In genomic region chr13:57702966-57703365, GRCm38 (mm10) we compare ENCODE assay signal across 30 mouse cellular contexts.
"Had no signal": no experiment of that assay in that cellular context is flagged by ENCODE, and none has a peak within 500 bp of the region (broad histone marks: within the 10 kb centered on the region; RNA-seq: fewer than 3 reads in every experiment).

No protein-coding gene starts in this region.

- DNase-seq: heart, postnatal 10 days; heart, postnatal 14 days; heart, postnatal 36 days; heart, postnatal 4 days; kidney, adult 11 months; kidney, adult 18-20 months; kidney, adult 2 months; kidney, adult 8-10 months; kidney, adult 9 months; kidney, postnatal 10 days; kidney, postnatal 14 days; kidney, postnatal 25 days; kidney, postnatal 36 days; kidney, postnatal 4 days; layer of hippocampus, adult 9-11 months; layer of hippocampus, postnatal 36 days had no signal

- H3K4me1 ChIP-seq: heart, embryonic 12.5 days; heart, embryonic 13.5 days; heart, embryonic 15.5 days; intestine, embryonic 15.5 days; kidney, embryonic 15.5 days had no signal

- H3K27me3 ChIP-seq: heart, embryonic 13.5 days; heart, embryonic 15.5 days; hindbrain, embryonic 12.5 days; hindbrain, embryonic 13.5 days; hindbrain, embryonic 15.5 days; intestine, embryonic 15.5 days; kidney, embryonic 15.5 days had no signal

- H3K4me3 ChIP-seq: heart, embryonic 12.5 days; heart, embryonic 13.5 days; heart, embryonic 15.5 days; hindbrain, embryonic 10.5 days; hindbrain, embryonic 12.5 days; hindbrain, embryonic 13.5 days; hindbrain, embryonic 15.5 days; intestine, embryonic 15.5 days; kidney, embryonic 15.5 days; layer of hippocampus, adult 2 months; left cerebral cortex, adult 2 months had no signal

- H3K27ac ChIP-seq: heart, embryonic 13.5 days; heart, embryonic 15.5 days; hindbrain, embryonic 10.5 days; hindbrain, embryonic 12.5 days; hindbrain, embryonic 13.5 days; hindbrain, embryonic 14.5 days; hindbrain, embryonic 15.5 days; hindbrain, postnatal 0 days; intestine, embryonic 15.5 days; kidney, embryonic 15.5 days; kidney, postnatal 0 days; layer of hippocampus, adult 2 months; left cerebral cortex, adult 2 months had no signal
